Mouse (Mus musculus) MEL-GATA-1-ER (cell line): ENCODE results near the gene Olfr49.

ENCODE experiments used
- DNase-seq: peaks from one replicate; pipeline ENCODE4 v3.0.0-alpha.2; 2012; ENCODE audit warnings: low read depth; ENCODE audit errors: extremely low read depth

Olfr49 gene

DNA sequence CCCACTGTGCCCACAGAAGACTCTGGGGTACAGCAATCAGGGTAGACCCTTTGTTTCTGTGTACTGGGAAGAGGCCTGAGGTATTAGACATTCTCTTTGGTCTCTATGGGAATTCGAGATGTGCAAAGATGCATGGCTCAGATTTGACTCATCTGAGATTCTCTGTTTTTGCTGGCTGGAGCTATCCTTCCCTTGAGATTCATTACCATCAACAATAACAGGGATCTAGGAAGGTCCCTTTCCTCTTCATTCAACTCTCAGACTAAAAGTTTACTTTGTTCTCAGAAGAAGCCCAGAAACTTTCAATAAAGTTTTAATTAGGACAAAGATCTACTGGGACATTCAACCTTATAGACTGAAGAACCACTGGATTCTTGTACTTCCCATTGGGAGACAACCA lies at the start of gene Olfr49:
Gene Olfr49 (minus strand): TSS at position 101 of the 400 bp plus-strand sequence.
- no peak for DNase-seq

DNA sequence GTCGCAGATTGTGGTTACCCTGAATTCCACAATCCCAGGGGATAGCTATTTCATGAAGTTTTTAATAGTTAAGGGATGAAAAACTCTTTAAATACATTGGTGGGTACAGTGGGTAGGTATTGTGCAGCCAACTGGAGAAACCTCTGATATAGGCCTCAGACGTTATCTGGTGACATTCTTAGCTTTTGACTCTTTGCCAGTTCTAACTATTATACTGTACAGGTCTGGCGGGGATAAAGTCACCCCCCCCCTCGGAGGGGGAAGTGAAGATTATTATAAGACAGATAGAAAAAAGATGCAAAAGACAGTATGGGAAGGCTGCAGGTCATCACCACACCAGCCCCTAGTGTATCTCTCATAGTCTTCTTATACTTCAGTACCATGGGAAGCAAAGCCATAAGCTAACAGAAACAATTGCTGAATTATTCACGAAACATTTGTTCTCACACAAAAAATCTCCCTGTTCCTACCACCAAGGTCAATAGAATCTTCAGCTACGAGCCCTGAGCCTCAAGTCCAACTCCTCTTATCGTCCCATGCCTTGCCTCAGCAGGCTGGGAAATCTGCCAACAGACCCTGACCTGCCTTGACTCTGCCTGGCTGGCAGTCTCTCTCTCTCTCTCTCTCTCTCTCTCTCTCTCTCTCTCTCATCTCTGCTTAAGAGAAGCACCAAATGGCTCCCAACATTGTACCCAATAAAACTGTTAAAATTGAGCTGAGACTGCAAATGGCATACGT lies 48.9 kb upstream of the Olfr49 start:
- peak; percentile 60 for DNase-seq

DNA sequence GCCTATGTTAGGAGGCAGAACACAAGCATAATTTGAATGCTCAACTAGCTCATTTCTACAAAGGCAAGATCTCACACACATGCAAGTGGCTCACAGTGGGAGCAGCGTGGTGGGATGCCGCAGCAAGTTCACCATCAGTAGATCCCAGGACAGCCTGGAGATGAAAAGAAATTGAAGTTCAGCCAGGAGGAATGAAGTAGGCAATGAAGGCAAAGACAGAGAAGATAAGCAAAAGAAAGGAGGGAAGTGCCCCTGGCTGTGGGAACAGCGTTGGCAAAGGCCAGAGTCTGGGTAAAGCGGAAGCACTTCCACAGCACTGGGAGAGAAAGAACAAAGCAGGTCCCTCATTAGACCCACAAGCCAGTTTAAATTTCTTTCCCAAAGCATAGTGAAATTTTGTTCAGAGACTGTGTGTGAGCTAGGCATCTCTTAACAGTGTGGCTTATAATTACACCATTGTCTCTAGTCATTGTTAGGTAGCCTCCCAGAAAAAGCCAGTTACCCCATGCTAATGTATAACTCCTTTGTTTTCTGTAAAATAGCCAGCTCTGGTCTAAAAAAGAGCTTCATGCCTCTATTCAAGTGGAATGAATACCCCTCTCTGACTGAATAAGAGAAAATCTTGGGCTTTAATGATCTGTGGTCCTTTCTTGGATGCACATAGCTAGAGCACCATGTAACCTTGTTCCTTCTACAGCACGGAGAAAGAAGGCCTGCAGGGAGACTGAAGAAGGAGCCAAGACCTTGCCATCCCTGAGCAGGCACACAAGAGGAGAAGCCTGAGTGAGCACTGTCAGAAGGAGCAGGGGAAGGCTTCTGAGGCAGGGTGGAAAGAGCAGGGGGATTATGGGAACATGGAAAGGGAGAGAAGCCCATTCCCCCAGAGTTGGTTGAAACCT lies 47.7 kb upstream of the Olfr49 start:
- no peak for DNase-seq

DNA sequence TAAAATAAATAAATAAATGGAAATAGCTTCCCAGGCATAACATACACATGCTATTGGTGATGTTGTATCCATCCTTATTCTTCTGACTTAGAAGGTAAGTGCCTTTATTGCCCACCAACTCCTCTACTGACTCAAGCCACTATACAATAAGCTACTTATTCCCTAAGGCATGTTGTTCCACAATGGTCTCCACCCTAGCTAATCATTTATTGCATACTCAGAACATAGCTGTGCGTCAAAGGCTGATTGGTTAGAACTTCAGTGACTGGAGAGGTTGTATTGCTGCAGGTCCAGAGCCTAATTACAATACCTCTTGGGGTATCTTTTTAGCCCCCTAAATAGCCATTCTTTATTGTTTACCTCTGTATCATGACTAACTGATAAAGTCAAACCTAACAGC lies 46.4 kb upstream of the Olfr49 start:
- DNase-seq: no peak

DNA sequence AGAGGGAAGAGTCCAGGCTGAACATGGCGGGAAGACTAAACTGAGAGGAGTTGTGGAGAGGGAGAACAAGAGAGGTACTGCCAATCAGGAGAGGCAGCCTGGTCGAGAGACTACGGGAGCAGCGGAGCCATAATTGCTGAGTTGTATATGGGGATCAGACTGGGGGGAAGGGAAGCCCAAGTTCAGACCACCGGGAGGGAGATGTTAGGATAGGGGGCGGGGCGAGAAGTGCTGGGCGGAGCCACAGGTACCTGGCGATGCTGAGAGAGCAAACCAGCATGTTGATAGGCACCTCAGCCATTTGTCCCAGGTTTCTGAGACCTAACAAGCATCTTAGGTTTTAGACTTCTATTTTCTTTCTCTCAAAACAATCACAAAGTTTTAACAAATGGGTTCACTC lies 44.5 kb upstream of the Olfr49 start:
- DNase-seq: no peak

DNA sequence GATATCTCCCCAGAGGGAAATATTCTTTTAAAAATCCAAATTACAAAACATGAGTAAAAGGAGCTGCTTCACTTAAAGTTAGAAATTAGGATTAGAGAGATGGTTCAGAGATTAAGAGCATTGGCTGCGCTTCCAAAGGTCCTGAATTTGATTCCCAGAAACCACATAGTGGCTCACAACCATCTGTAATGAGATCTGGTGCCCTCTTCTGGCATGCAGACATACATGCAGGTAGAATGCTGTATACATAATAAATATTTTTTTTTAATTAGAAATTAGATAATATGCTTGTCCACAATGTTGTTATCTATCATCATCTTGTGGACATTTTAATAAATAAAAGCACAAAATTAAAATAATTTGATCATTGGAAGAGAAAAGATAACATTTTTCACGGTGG lies 43.8 kb upstream of the Olfr49 start:
- no peak for DNase-seq

DNA sequence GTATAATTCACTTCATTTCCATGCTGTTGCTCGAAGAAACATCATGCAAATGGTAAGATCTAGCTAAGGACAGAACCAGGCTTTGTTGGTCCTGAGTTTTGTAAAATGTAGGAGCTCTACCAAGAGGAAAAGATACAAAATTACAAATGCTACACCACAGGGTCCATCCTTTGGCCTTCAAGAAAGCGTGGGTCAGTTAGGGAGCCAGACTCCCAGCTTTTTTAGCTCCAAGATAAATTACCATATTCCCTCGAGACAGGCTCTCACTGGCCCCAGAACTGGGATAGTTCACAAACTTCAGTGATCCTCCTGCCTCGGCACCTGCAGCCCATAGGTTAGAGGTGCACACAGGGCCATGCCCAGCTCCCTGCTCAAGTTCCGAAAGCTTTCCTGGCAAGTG lies 39.7 kb upstream of the Olfr49 start:
- no peak for DNase-seq

DNA sequence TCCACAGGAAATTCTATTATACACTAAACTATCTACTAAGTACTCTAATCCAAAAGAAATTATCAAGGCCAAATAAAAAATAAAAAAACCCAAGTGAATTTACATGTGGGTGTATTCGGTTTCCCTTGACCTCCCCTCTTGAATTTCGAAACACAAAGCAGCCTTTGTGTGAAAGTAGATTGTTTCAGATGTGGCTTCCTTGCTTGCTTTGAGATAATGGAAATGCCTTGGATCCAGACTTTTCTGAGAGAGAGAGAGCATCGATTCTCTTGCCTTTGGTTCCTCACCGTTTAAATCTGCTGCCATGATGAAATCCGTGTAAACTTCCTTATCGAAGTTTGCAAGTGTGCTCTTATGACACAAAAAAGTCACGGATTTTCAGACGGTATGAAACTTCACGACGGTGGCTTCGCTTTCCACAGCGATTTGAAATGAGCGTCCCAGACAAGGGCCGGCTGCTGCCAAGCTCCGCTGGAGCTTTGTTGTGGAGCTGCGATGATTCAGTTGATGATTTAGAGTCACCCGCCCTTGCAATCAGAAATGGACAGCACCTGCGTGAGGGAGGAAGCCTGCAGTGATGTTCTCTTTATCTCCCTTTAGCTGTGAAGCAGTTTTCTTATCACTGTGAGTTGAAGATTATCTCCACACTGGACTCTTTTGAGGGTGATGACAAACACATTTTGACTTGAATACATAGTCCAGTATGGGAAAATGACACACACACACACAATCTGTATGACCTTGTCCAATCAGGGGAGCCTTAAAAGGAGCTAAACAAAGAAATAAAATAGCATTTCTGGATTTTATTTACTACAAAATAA lies 37.0 kb upstream of the Olfr49 start:
- DNase-seq: no peak

DNA sequence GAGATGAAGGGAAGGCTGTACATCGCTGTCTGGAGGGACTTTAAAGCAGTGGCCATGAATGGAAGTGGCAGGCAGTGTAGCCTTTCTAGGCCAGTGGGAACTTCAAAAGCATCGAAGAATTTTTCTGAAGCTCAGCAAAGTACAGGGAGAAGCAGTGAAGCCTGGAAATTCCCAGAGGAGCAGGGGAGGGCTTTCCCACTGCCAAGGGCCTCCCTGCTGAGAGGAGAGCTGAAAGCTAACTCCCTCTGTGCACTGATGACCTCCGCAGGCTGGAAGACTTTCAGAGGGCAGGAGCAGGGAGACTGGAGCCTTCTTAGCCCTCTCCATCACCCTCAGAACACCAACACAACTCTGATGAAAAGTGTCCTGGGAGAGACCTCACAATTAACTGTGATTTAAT lies 27.0 kb upstream of the Olfr49 start:
- no peak for DNase-seq

DNA sequence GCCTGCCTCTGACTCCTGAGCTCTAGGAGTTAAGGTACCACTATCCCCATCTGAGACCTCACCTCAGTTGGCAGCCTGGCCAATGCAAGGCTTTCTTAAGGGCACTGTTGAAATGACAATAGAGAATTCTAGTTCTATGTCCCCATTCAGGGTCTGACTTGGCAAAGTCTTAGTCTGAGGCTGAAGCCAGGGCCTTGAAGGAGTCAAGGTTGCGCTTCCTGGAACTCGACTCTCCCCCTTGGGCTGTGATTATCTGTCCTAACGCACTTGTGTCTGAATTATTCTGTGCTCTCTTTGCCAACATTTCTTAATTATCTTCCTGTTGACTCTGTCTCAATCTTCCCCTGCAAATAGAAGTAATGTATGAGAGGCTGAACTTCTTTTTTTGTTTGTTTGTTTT lies 15.9 kb upstream of the Olfr49 start:
- no peak for DNase-seq

DNA sequence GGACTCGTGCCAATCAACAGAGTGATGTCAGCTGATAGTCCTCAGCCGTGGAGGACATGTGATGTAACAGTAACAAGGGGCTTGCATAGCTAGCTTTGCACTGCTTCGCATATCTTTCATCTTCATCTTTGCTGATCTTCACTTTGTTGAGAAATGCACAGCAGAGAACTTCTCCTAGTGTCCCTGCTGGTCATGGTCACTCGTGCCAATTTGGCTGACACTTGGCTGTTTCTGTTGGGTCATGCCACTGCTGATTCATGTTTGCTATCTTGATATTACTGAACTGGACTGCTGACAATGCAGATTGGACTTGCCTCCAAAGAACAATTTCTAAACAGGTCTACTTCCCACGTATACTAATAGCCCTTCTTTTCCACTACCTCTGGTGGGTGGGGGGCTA lies 15.4 kb upstream of the Olfr49 start:
- no peak for DNase-seq

DNA sequence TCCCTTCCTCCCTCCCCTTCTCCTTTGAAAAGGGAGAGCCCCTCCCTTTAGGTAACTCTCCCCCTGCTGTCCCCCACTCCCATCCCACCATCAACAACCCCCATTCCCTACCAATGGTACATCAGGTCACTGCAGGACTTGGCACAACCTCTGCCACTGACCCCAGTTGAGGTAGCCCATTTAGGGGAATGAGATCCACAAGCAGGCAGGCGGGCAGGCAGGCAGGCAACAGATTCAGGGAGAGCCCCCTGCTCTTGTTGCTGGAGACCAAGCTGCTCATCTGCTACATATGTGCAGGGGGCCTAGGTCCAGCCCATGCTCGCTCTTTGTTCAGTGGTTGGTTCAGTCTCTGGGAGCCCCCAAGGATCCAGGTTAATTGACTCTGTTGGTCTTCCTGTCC lies 8.3 kb downstream of the Olfr49 start:
- DNase-seq: no peak

DNA sequence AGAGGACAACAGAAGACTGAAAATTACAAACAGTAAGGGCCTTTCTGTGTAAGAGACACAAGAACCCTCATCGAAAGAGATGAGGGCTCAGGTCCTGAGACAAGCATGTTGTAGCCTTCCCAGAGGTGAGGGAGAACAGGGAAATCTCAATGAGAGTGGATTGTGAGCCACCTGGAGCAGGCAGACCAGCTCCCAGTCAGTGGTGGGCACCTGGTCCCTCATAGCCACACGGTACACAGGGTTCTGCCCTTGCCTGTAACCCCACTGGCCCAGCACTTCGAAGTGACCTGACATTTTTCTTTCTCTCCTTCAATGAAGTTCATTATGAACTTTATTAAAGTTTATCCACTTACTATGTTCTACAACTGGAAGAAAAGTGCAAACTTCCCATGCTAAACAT lies 12.0 kb downstream of the Olfr49 start:
- no peak for DNase-seq

DNA sequence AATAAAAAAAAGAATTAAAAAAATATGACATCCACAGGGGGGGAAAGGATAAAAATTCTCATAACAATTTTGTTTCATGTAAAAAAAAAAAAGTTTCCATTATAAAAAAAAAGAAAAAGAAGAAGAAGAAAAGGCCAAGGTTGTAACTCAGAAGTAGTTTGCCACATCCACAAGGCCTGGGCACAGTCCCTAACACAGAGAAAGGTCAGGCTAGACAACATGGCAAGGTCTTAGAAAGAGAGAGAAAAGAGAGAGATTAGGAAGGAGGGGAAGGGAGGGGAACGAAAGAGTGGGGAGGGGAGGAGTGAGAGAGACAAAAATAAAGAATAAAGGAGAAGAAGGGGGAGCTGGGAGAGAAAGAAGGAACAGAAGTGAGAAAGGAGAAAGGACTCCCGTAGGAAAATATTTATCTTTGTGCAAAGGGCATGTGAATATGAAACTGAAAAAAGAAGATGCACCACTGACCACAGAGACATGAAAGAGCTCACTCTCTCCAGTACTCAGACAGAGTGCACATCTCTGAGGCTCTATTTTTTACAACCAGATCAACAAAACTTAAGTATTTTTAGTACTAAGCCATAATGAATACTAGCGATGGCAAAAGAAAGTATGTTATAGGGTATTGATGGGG lies 12.6 kb downstream of the Olfr49 start:
- no peak for DNase-seq

DNA sequence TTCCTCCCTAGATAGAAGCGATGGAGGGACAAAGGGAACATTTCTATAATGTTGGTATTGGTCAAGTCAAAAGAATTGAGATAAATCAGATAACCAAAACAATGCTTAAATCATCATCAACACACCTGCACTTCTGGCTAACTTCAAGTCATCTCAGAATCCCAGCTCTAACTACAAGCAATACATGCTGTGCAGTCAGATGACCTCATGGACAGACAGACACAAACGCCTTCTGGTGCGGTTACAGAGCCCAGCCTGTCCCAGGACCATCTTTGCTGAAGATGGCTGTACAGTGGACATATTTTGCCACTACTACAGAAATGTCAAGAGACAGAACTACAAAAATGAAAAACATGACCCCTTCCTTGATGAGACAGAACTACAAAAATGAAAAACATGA lies 14.3 kb downstream of the Olfr49 start:
- DNase-seq: no peak

DNA sequence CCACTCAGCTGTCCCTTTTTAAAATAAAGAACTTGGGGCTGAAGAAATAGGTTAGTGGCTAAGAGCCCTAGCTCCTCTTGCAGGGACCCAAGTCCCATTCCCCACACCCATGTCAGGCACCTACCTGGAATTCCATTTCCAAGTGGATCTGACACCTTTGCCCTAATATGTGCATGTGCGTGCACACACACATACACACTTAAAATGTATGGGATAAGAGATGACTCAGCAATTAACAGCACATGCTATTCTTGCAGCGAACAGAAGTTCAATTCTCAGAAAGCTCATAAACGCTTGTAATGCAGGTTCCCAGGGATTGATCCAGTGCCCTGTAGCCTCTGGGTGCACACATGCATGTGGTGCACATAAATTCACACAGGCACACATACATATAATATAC lies 15.2 kb downstream of the Olfr49 start:
- DNase-seq: no peak

DNA sequence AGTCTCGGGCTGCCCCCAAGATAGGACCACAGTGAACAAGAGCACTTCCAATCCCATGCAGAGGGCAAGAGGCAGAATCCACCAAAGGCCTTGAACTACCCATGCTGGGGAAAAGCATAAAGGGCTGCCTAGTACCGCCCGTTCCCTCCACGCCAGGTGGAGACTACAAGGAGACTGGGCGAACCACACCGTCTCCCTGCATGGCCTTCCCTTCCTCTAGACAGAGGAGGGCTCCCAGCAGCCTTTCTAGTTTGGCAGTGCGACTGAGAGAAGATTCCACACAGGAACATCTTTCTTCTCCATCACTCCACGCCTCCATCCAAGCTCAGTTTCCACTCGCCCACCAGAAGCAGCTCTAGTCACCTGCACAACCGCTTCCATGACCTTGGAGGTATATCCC lies 16.8 kb downstream of the Olfr49 start:
- no peak for DNase-seq

DNA sequence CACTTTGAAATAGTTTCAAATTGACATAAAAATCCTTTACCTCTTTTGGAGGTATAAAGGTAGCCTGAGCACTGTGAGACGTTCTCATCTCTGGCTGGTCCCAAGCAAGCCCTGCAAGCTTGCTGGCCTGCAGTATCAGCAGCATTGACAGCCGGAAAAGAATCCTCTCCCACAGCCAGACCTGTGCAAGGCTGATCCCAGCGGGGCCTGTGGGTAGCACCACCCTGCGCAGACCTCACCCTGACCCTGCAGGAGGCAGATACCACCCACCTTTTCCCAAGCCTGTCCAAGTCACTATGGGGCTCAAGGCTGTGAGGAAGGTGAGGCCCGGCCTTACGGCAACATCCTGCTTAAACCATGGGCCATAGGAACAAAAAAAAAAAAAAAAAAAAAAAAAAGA lies 18.8 kb downstream of the Olfr49 start:
- DNase-seq: no peak

DNA sequence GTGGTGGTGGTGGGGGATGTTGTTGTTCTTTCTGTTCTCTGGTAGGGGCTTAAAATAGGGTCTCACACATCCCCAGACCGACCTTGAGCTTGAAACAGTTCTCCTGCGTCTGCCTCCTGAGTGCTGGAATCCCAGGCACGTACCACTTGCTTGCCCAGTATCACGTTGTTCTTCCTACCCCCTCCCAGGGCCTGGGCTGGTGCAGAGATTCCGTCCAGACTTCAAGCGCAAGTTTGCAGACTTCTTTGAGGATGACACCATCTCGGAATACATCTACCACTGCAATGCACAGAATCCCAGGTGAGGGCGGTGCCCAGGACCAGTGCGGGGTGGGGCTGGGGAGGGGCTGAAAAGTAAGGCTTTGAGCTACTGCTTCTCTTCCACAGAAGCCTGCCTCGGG lies 19.6 kb downstream of the Olfr49 start:
- no peak for DNase-seq

DNA sequence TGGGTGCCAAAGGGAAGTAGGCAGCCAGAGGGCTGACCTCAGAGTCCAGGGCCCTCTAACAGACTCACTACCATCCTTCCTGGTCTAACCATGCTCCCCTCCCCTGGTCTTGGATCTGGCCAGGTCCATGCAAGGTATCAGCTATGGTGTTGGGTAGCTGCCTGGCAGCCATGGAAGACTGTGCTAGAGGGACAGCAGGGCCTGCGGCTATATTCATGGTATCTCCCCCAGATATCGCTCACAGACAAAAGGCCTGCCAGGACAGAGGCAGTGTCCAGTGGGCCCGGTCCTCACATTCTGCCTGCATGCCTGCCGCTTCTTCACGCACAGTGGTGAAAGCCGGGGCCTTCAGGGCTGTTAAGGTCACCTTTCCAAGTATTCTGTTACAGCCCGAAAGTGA lies 20.5 kb downstream of the Olfr49 start:
- no peak for DNase-seq

DNA sequence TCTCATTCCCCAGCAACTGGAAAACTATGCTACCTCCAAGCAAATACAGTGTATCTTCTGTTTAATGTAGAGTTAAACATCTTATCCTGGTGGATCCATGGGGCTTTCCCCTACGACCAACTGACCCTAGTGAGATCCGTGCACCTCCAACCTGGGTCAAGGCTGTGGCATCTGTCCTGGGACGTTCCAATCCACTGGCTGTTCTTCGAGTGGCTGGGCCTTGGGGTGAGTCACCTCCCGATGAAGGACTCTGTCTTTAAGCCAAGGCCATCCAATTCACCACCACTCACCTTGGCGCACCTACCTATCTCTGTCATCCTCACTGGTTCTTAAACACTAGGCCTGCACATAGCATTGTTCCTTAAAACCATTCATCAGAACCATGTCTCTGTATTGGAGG lies 21.6 kb downstream of the Olfr49 start:
- DNase-seq: no peak

DNA sequence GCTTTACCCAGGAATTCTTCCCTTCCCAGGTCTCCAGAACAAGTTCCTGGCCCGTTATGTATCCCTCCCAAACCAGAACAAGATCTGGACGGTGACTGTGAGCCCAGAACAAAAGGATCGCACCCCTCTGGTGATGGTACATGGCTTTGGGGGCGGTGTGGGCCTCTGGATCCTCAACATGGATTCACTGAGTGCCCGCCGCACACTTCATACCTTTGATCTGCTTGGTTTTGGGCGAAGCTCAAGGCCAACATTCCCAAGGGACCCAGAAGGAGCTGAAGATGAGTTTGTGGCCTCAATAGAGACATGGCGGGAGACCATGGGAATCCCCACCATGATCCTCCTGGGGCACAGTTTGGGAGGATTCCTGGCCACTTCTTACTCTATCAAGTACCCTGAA lies 22.1 kb downstream of the Olfr49 start:
- DNase-seq: no peak
